Mouse (Mus musculus) intestine, embryonic 14.5 days (tissue): ENCODE results near the gene Cacna1e. TPM values are rescaled to one million over a fixed set of nuclear protein-coding genes. Genes with fewer than 3 reads are reported as not detected.
A peak's percentile ranks its signal among the peaks of the same experiment; 100 is the strongest.

Experiments used
- ATAC-seq: fragments of 200-750 bp; cut with Nextera tagmentation; replicated peaks from 2 replicates; pipeline ENCODE4 v1.8.0; 2017; ENCODE audit warnings: low read depth, moderate number of reproducible peaks, moderate TSS enrichment, moderate library complexity; ENCODE audit not compliant: low FRiP score, low TSS enrichment
- DNase-seq: peaks from one replicate; pipeline ENCODE4 v3.0.0-alpha.2; 2018; ENCODE audit warnings: low spot score
- H3K27ac ChIP-seq: fragments of 300-500 bp; sonication (generic); 2 replicates; pipeline ENCODE4 v1.5.1; 2014; ENCODE audit warnings: low read depth, mild to moderate bottlenecking, control low read depth
- H3K27me3 ChIP-seq: fragments of 300-500 bp; sonication (generic); replicated peaks from 2 replicates; pipeline ENCODE4 v1.6.1; 2014; ENCODE audit warnings: low read length, control low read depth; ENCODE audit not compliant: control insufficient read depth, insufficient read depth
- H3K36me3 ChIP-seq: fragments of 300-500 bp; sonication (generic); 2 replicates; pipeline ENCODE4 v1.6.1; 2014; ENCODE audit warnings: low read length, control low read depth; ENCODE audit not compliant: control insufficient read depth, insufficient read depth
- H3K4me1 ChIP-seq: fragments of 300-500 bp; sonication (generic); replicated peaks from 2 replicates; pipeline ENCODE4 v1.6.1; 2014; ENCODE audit warnings: low read length, control low read depth, mixed read lengths; ENCODE audit not compliant: control insufficient read depth, insufficient read depth
- H3K4me2 ChIP-seq: fragments of 300-500 bp; sonication (generic); 2 replicates; pipeline ENCODE4 v1.6.1; 2014; ENCODE audit warnings: low read length
- H3K4me3 ChIP-seq: fragments of 300-500 bp; sonication (generic); 2 replicates; pipeline ENCODE4 v1.5.1; 2014; ENCODE audit warnings: low read depth, low read length, control low read depth, mixed read lengths
- H3K9ac ChIP-seq: fragments of 300-500 bp; sonication (generic); 2 replicates; pipeline ENCODE4 v1.6.1; 2014; ENCODE audit warnings: mild to moderate bottlenecking, low read length
- H3K9me3 ChIP-seq: fragments of 300-500 bp; sonication (generic); 2 replicates; pipeline ENCODE4 v1.6.1; 2016; ENCODE audit warnings: low read length, control low read depth; ENCODE audit not compliant: control insufficient read depth
- WGBS: fragments of 180-500 bp; shearing (Covaris S2); extraction: QIAGEN DNeasy Blood & Tissue Kit; methylation state at CpG from one replicate; pipeline ENCODE4 v1.1.7; 2014; 5-methylcytosine and 5-hydroxymethylcytosine counted together
- polyA plus RNA-seq: library from polyadenylated mRNA; unstranded; fragments of >200 nt; fragmentation: Nextera tagmentation; extraction: Ambion mirVana; gene quantifications from 2 replicates; pipeline ENCODE4 v1.2.1, GENCODE M21; 2014

The Cacna1e gene
- polyA plus RNA-seq, 1 experiment from 2014 or later = 2.0 TPM

GRCm38 (mm10) chr1:154706974-154707373 lies 177.3 kb downstream of the Cacna1e start:
- H3K4me3 ChIP-seq = no peak overlapping the region
- ATAC-seq (no peak), DNase-seq (no peak)
- H3K36me3 ChIP-seq = no peaks in the 10 kb centered on the region
- H3K4me1 ChIP-seq = peaks cover 3% of the 10 kb centered on the region; the same call in 1 of the 2 replicates
- no peaks in the 10 kb centered on the region for H3K27me3 ChIP-seq
- 71% methylated on average over 8 of the region's 8 CpGs for WGBS
- H3K4me2 ChIP-seq = no peak overlapping the region
- H3K27ac ChIP-seq = no peak overlapping the region
- no peak overlapping the region for H3K9ac ChIP-seq
- no peaks in the 10 kb centered on the region for H3K9me3 ChIP-seq

GRCm38 (mm10) chr1:154705882-154706565 lies 178.3 kb downstream of the Cacna1e start:
- ATAC-seq (no peak), DNase-seq (no peak)
- 41% methylated on average over 7 of the region's 7 CpGs for WGBS
- Histone ChIP-seq H3K4me1 (peaks cover 3% of the 10 kb centered on the region; the same call in 1 of the 2 replicates), H3K4me3 (no peak overlapping the region), H3K27ac (no peak overlapping the region), H3K36me3 (no peaks in the 10 kb centered on the region), H3K4me2 (no peak overlapping the region), H3K9me3 (no peaks in the 10 kb centered on the region), H3K9ac (no peak overlapping the region), H3K27me3 (no peaks in the 10 kb centered on the region)

- DNase-seq (no peak), ATAC-seq (no peak)
- Histone ChIP-seq H3K9me3 (no peaks in the 10 kb centered on the region), H3K4me2 (no peak overlapping the region), H3K27me3 (no peaks in the 10 kb centered on the region), H3K4me1 (peaks cover 3% of the 10 kb centered on the region; the same call in 1 of the 2 replicates), H3K27ac (no peak overlapping the region), H3K36me3 (no peaks in the 10 kb centered on the region), H3K9ac (no peak overlapping the region), H3K4me3 (no peak overlapping the region)
- 42% methylated on average over 11 of the region's 11 CpGs for WGBS
Measured at GRCm38 (mm10) chr1:154704558-154705185, 179.6 kb downstream of the Cacna1e start.

GRCm38 (mm10) chr1:154702623-154703022 lies 181.7 kb downstream of the Cacna1e start:
- no peaks in the 10 kb centered on the region for H3K27me3 ChIP-seq
- H3K36me3 ChIP-seq = no peaks in the 10 kb centered on the region
- H3K4me3 ChIP-seq = no peak overlapping the region
- ATAC-seq = no peak
- no peak for DNase-seq
- no peak overlapping the region for H3K4me2 ChIP-seq
- H3K9ac ChIP-seq = no peak overlapping the region
- 89% methylated on average over 2 of the region's 2 CpGs for WGBS
- no peak overlapping the region for H3K27ac ChIP-seq
- no peaks in the 10 kb centered on the region for H3K9me3 ChIP-seq
- H3K4me1 ChIP-seq = peaks cover 3% of the 10 kb centered on the region; the same call in 1 of the 2 replicates

GRCm38 (mm10) chr1:154688876-154689665 lies 195.2 kb downstream of the Cacna1e start:
- DNase-seq (no peak), ATAC-seq (no peak)
- Histone ChIP-seq H3K27me3 (no peaks in the 10 kb centered on the region), H3K9me3 (no peaks in the 10 kb centered on the region), H3K4me2 (peak overlapping the region; percentile 7; the same call in 1 of the 2 replicates), H3K9ac (no peak overlapping the region), H3K27ac (no peak overlapping the region), H3K36me3 (no peaks in the 10 kb centered on the region), H3K4me1 (no peaks in the 10 kb centered on the region; the same call in none of the 2 replicates), H3K4me3 (no peak overlapping the region)
- 28% methylated on average over 14 of the region's 14 CpGs for WGBS

- DNase-seq (no peak), ATAC-seq (no peak)
- WGBS = 78% methylated on average over 6 of the region's 6 CpGs
- H3K27me3 ChIP-seq = no peaks in the 10 kb centered on the region
- no peaks in the 10 kb centered on the region for H3K9me3 ChIP-seq
- H3K36me3 ChIP-seq = no peaks in the 10 kb centered on the region
- H3K4me2 ChIP-seq = no peak overlapping the region
- no peak overlapping the region for H3K9ac ChIP-seq
- no peak overlapping the region for H3K27ac ChIP-seq
- no peak overlapping the region for H3K4me3 ChIP-seq
- H3K4me1 ChIP-seq = no peaks in the 10 kb centered on the region; the same call in none of the 2 replicates
Measured at GRCm38 (mm10) chr1:154686861-154687260, 197.4 kb downstream of the Cacna1e start.

- no peaks in the 10 kb centered on the region for H3K36me3 ChIP-seq
- no peak overlapping the region for H3K9ac ChIP-seq
- H3K9me3 ChIP-seq = no peaks in the 10 kb centered on the region
- no peaks in the 10 kb centered on the region for H3K27me3 ChIP-seq
- no peak for ATAC-seq
- H3K27ac ChIP-seq = no peak overlapping the region
- H3K4me1 ChIP-seq = no peaks in the 10 kb centered on the region; the same call in 1 of the 2 replicates
- H3K4me2 ChIP-seq = no peak overlapping the region
- WGBS = 85% methylated on average over 1 of the region's 1 CpGs
- no peak overlapping the region for H3K4me3 ChIP-seq
- no peak for DNase-seq
Measured at GRCm38 (mm10) chr1:154683477-154684106, 200.7 kb downstream of the Cacna1e start.

- H3K9me3 ChIP-seq = no peaks in the 10 kb centered on the region
- no peaks in the 10 kb centered on the region for H3K4me1 ChIP-seq
- WGBS = 75% methylated on average over 1 of the region's 1 CpGs
- H3K36me3 ChIP-seq = no peaks in the 10 kb centered on the region
- ATAC-seq (no peak), DNase-seq (no peak)
- H3K27ac ChIP-seq = no peak overlapping the region
- H3K4me2 ChIP-seq = no peak overlapping the region
- H3K9ac ChIP-seq = no peak overlapping the region
- H3K27me3 ChIP-seq = no peaks in the 10 kb centered on the region
- no peak overlapping the region for H3K4me3 ChIP-seq
Measured at GRCm38 (mm10) chr1:154678989-154679388, 205.3 kb downstream of the Cacna1e start.
